Mouse (Mus musculus) adrenal gland (tissue): ENCODE data around the gene Myh3.

Source experiments
- intact Hi-C: fragments of 180-260 bp; cut with DNase I; formaldehyde crosslinking; loops from one replicate; pipeline ENCODE4 v1.15.1; 2025
- microRNA-seq, 2 experiments: library from miRNA; unstranded; fragments of <30 nt; microRNA quantifications; one replicate each; pipeline ENCODE4; 2019

Gene Myh3

DNA sequence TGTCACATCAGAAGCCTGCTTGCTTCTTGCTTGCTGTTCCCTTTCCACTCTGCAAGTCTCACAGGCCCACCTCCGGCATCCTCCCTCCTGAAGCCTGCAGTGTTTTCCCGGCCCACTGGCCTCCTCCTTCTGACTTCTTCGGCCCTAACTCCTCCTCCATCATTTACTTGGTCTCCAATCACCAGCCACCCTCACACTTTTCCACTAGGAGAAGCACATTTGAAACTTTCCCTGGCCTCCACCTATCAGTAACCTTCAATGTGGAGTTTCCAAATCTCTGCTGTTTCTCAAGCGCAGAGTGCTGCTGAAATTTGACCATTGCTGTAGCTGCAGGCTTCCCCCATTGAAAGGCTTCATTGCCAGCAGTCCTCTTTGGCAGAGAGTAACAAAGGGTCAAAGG is 63.9 kb downstream of the Myh3 start:
- intact Hi-C loops, result no loop called here

DNA sequence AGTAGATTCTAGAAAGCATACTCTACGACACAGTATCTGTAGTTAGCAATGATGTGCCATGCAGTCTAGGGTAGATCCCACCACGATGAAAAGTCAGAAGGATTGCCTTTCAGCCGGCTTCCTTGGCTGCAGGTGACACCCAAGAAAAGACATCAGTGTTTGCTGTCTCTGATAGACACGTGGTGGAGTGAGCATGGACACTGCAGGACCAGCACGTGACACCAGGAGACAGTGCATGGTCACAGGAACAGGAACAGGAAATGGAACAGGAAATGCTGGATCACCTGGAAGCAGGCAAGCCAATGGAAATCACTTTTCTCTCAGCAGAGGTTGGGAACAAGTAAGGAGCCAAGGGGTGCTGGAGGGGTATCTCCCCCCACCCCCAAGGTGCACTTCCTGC is 65.0 kb downstream of the Myh3 start:
- intact Hi-C loops, result no loop called here

DNA sequence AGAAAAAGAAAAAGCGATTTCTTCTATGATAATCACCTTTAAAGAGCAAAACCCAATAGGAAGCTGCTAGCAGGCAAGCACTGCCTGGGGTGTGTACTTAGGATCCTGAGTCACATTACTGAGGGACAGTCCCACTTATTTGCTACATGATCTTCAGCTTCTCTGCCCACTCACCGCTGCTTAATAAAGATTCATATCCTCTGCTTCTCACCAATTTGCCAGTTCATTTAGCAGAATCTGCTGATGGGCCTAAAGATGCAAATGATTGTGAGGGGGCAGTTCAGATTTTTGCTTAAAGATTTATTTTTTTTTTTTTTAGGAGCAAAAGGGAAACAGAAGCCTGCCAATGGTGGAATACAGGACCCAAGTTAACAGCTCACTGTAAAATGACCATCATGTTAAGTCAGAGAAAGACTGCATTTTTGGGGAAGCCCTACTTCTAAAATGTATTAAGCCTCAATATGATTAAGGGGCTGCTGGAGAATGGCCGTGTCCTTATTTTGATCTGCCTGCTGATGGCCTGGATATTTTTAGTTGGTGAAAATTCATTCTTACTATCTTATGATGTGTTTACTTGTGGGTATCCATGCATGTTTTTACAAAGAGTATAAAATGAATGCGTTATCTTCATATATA is 65.9 kb downstream of the Myh3 start:
- intact Hi-C loops, result no loop called here

DNA sequence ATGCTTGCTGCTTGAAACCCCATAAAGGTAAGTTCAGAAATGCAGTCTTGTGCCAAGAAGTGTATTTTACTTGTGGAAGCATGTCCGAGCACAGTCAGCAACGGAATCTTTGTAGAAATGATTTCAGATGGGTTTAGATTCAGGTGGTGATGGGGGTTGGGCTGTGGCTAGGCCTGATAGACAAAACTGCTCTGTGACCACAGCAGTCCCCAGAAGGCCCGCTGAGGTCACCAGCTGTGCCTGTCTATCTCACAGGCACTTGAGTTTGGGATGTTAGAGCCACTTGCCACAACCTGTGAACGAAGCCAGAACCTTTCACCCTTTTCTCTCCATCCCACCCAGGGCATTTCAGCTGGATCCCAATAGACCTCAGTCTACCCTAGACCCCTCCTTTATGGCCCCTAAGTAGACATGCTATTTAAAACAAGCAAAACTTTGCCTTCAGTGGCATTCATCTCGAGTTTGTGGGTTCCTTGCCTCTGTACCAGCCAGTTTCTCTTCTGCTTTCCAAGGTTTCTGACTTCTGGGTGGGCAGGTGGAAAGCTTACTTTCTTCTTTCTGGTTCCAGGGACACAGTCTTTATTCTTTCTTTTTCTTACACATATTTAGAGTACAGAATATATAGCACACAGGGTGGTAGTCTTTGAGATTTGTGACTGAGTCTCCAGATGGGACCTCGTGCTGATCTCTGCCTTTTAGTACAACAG is 66.6 kb downstream of the Myh3 start:
- intact Hi-C loops, result no loop called here

DNA sequence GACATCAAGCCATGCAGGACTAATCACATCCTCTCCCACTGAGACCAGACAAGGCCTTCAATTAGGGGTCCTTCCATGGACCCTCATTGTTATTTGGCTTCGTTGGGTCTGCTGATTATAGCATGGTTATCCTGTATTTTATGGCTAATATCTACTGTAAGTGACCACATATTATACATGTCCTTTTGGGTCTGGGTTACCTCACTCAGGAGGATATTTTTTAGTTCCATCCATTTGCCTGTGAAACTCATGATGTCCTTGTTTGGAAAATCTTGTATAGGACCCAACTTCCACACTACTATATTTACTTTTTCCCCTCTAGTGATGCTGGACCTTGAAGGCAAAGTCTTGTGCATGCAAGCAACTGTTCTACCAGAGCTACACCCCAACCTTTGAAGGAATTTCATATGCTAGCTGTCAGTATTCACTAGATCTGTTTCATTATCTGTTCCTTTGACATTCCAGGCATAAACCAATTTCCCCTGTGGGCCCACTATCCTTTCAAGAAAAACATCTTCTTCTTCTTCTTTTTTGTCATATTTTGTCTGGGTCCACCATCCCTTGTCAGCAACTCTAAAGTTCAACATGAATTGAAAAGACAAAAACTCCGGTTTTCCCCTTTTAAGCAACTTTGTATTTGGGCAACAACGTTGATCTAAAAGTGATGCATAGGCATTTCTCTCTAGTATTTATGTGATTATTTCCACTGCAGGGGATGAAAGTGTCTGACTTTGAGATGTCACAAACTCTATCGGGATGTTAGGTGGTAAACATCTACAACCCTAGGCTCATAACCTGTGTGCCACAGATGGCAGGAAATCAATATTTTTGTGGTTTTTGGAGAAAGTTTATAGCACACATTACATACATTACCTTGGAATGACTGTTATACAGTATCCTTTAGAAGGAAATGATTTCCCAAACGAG is 67.6 kb downstream of the Myh3 start:
- intact Hi-C loops, result no loop called here

DNA sequence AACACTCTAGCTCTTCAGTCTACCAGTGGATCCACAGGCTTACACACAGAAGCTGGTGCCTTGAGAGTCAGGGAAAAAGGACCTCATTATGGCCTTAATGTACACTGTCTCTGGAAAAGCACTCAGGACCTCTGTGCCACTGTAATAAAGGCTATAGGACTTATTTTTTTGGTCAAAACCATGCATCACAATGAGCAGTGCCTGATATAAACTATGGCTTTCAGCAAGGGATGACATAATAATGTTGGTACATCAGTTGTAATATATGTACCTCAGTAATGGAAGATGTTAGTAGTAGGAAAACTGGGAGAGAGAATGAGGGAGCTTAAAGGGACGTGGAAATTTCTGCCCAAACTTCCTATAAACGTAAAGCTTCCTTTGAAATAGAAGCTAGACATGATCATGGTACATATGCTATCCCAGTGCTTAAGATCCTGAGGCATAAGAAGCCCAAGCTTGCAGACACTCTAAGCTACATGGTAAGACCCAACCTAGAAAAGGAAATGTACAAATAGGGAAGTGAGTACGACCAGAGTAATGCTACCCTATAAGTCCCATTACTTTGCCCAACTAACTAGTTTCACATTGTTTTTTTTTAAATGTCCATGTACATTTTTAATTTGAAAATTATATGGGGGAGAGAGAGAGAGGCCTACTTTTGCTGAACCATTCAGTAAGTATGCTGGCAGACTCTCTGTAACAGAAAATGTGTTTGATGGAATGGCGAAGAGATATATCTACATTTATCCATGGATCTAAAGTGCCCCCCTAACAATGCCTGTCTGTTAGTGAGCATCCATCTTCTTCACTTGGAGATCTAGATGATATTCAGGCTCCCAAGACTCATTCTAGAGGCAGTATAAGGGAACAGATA is 68.5 kb downstream of the Myh3 start:
- intact Hi-C loops, result no loop called here

DNA sequence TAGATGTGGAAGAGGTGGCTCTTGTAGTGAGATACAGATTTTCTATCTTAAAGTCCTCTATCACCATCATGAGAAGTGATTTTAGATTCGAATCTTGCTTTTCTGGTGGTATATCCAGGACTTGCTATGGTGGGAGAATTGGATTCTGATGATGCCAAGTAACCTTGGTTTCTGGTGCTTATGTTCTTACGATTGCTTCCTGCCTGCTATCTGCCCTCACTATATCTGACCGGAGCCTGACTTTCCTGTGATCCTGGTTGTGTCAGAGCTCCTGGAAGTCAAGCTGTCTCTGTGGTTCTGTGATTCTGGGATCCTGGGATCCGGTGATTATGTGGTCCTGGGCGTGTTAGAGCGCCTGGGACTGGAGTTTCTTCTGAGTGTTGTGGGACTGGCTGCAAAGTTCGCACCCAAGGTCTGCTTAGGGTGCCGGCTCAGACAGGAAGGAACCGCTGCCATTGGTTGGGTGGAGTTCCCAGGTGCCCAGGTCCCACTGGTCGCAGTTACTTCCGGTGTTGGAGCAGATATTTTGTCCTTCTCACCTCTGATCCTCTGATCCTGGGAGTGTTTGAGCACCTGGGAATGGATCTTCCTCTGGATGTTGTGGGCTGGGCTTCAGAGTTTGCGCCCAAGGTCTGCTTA is 69.3 kb downstream of the Myh3 start:
- intact Hi-C loops, result no loop called here

DNA sequence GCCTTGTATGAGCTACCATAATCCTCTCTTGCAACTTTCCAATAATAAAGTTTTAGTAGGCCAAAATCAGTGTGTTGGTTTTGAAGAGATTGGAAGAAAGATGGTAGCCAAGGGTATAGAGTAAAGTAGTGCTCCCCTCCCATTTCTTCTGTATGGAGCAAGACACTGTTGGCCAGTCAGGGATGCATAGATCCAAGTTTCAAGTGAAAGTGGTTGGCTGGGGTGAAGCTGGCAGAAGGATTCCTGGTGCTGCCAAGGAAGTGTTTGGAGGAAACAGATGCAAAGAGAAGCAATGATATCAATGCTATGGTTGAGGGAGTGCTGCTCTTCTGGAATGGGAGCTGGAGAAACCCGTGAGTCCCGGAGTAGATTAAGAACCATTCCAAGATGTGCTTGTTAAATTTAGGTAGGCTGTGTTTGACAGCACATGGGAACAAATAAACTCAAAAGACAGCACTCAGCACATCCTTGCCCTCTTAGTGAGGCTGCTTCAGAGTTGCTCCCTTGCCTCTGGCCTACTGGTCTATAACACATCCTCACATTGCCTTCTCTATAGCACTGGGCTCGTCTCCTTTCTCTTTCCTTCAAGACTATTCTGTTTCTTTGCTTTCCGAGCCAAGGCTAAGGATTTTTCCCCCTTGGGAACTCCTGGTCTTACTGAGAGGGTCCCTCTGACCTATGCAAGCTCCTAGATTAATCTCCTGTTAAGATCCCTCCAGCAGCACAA is 70.3 kb downstream of the Myh3 start:
- intact Hi-C loops, result no loop called here

DNA sequence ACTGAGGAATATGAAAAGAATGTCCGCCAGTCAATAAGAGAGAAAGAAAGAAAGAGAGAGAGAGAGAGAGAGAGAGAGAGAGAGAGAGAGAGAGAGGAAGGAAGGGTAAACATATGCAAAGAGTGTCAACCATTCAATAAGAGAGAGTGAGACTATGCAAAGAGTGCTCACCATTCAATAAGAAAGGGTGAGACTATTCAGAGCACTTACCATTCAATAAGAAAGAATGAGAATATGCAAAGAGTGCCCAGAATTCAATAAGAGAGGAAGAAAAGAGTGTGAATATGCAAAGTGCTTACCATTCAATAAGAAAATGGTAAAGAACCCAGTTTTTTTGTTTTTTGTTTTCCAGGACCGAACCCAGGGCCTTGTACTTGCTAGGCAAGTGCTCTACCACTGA is 72.1 kb downstream of the Myh3 start:
- intact Hi-C loops, result no loop called here

DNA sequence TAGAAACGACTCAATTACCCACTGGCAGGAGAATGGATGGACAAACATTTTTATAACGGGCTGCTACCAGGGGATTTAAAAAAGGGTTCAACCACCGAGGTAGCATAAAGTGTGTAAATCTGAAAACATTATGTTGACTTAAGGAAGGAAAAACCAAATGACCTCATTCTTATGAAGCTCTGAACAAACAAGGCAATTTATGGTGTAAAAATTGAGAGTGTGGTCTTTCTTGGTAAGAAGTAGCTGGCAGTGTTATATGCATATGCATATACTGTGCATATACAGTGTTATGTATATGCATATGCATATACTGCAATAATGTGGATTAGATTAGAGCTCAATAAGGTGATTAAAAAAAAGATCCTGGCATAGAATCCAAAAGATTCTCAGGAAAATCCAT is 73.1 kb downstream of the Myh3 start:
- intact Hi-C loops, result no loop called here

Small RNAs within 50 kb of the gene (microRNA-seq; reads per million reads assigned to microRNA genes)
- gene Mir6923, result 0 reads per million in 2 experiments
